Mouse (Mus musculus) left cerebral cortex, postnatal 10 days (tissue): Measurements from ENCODE around the gene Prkcq. TPM values are rescaled to one million over a fixed set of nuclear protein-coding genes. Genes with fewer than 3 reads are reported as not detected.
"Not testable (repeated sequence)": the region's sequence is repeated elsewhere in the genome, so short reads cannot be mapped to it uniquely, and the experiment has no call there.

Experiments
- DNase-seq, 2 experiments: peaks; one replicate each; pipeline ENCODE4 v3.0.0; 2021 to 2022; ENCODE audit warnings: low spot score in 2 of 2, mixed read lengths in 1 of 2; ENCODE audit errors: extremely low spot score in 1 of 2
- intact Hi-C: fragments of 180-260 bp; cut with DNase I; formaldehyde crosslinking; loops from one replicate; pipeline ENCODE4 v1.15.1; 2025
- total RNA-seq, 2 experiments: library from RNA; stranded (reverse); gene quantifications; 2 replicates each; pipeline ENCODE4 v1.2.3; 2021

The Prkcq gene
- total RNA-seq, 2 experiments from 2014 or later: 8.4 to 9.5 TPM

GRCm38 (mm10) chr2:11331528-11332446 is 159.9 kb downstream of the Prkcq start:
- intact Hi-C loops: loop anchor here (2.0 kb wide), 2 partner anchors 169 to 211 kb away; no protein-coding TSS in a partner anchor

DNA sequence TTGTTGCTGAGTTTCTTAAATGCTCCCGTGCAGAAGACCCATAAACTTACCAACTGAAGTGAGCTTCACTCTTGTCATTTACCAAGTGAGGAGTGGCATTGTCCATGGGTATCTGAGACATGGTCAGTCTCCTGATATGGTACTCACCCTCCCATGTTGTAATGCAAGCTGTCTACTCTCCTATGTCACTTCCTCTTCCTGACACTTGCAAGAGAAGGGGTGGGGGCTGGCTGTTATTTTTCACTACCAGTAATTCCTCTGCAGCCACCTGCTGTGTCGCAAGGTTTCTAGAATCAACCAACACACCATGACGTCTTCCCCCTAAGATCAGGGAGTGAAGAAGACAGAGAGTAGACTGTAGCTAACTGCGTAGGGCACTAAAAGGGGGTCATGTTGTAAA is 160.6 kb downstream of the Prkcq start:
- no peak for DNase-seq
- intact Hi-C loops: no loop called here

More at GRCm38 (mm10) chr2:11331528-11332446, 159.9 kb downstream of the Prkcq start:
- DNase-seq: peak; percentile 61 to 63

DNA sequence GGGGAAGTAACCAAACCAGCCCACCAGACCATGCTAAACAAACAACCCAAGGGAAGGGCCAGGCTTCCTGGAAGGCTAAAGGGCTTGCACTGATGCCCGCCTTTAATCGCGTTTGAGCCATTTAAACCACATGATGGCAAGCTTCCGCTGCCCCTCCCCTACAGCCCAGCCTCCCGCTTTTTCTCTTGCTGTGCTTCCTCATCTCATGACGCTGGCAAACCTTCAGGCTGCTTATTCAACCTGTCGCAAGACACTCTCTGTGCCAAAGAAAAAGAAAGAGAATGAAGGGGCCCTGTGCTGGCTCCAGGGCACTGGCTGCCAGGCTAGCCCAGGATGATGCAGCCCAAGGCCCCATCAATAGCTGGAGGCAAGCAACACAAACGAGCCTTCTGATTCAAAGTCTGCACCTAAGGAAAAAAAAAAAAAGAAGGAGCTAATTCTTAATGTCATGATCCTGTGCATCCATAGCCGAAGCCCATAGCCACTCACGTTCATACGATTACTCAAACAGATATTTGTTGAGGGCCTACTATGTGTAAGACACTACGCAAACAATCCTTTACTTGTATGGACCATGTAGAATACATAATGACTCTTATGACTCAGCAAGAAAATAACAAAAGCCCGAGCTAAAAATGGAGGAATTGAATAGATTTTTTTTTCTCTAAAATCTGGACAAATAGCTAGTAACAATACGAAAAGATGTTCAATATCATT is 161.6 kb downstream of the Prkcq start:
- intact Hi-C loops: no loop called here
- DNase-seq: peak; percentile 41 to 50

DNA sequence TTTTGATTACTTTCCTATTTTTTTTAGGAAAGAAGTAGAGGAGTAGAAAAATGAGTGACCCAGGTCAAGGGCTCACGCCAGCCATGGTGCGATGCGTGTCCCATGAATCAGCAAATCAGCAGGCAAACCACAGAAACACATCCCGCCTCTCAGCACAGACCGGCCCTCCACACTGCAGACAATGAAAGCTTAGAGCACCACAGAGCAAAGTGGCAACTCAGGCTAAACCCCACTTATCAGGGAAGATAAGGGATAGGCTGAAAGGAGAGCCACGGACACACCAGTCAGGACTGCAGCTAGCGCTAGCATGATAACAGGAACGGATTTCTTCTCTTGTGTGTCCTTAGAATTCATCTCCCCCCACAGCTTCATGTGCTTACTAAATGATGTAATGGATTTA is 164.4 kb downstream of the Prkcq start:
- intact Hi-C loops: no loop called here
- DNase-seq: no peak

DNA sequence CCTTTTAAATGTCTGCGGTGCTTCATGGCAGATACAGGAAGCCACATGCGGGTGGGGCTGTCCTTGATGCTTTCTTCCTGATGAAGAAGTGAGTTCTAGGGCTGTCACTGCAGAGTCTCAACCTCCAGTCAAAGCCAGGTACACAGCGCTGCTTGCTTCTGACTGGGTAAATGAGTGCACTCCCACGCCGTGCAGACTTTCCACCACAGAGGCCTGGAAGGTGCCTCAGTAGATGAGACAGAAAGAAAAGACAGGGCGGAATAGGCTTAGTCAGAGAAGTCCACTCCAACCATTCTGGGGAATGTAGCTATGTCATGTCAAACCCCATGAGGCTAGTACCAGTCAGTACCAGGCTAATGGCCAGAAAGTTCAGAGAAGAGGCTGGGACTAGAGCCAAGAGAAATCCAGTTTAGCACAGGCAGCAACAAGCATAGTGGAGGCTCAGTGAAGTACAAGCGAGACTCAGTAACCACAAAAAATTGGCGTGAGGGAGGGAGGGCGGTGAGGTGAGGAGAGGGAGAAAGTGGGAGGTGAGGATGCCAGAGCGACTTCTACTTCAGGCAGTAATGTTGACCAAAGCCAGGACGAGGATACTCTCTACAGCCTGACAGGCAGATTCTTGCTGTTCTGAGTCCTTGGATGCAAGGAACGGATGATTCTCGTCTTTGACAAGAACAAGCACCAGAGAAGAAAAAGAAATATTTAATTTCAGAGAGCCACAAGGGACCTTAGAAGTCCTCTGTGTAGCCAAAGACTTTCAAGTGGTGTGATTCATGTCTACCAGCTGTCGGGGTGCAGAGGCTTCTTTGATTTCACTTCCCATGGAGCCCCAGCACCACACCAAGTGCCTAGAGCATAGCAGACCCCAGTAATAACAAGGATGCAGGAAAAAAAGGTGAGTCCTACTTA is 167.3 kb downstream of the Prkcq start:
- intact Hi-C loops: no loop called here
- DNase-seq: peak; percentile 23 to 49

GRCm38 (mm10) chr2:11344691-11345090 is 172.8 kb downstream of the Prkcq start:
- intact Hi-C loops: no loop called here
- DNase-seq: no peak

DNA sequence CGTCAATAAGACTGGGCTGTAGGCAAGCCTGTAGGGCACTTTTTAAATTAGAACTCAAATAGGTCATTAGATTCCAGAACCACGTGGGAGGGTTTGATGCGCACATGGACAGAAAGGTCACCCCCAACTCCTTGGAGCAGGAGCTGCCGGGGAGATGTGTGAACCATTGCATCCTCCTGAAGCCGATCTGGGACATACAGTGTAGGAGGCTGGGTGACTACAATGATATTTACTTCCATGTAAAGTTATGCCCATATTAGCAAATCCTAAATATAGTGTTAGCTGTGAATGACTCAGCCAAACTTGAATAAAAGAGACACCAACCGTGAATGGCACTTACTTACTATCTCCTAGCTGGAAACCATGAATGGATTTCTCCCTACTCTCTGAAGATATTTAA is 174.5 kb downstream of the Prkcq start:
- intact Hi-C loops, DNase-seq: not testable (repeated sequence)

DNA sequence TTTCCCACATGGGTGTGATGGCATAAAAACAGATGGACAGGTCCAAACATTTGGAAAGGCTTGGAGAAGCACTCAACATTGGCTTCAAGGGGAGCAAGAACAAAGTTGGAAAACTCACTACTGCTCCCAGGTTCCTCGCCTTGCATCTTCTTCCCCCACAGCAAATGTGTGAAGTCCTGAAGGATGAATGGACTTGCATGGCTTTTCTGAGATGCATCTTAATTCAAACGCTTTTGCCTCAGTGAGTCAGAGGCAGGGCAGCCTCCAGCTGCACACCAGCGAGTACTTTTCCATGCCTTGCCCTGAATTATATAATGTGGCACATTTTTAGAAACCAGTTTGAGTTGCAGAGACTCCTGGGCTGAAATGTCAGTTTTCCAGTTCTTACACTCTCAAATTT is 175.9 kb downstream of the Prkcq start:
- DNase-seq: no peak
- intact Hi-C loops: no loop called here
